Mouse (Mus musculus) spleen, embryonic (tissue): ENCODE results near the gene Map9.
"Not testable (repeated sequence)": the region's sequence is repeated elsewhere in the genome, so short reads cannot be mapped to it uniquely, and the experiment has no call there.

Experiments
- CTCF ChIA-PET: fragments of 350-600 bp; sonication (Branson Sonifier 250); formaldehyde crosslinking; loops from one replicate; lab custom pipeline; 2022; lab: Charles Lee

Gene Map9

GRCm38 (mm10) chr3:82407432-82407831 lies 49.6 kb downstream of the Map9 start:
- CTCF ChIA-PET, result no interaction called here

- CTCF ChIA-PET, result no interaction called here
Observed at GRCm38 (mm10) chr3:82412397-82412796, 54.6 kb downstream of the Map9 start.

GRCm38 (mm10) chr3:82417958-82418357 lies 60.1 kb downstream of the Map9 start:
- CTCF ChIA-PET, result no interaction called here

- CTCF ChIA-PET, result no interaction called here
Observed at GRCm38 (mm10) chr3:82435351-82435750, 77.5 kb downstream of the Map9 start.

GRCm38 (mm10) chr3:82440976-82441375 lies 83.1 kb downstream of the Map9 start:
- CTCF ChIA-PET, result no interaction called here

GRCm38 (mm10) chr3:82441601-82442000 lies 83.8 kb downstream of the Map9 start:
- CTCF ChIA-PET, result not testable (repeated sequence)
